Mouse (Mus musculus): Measurements from ENCODE around the gene Kcnk6. TPM values are rescaled to one million over a fixed set of nuclear protein-coding genes. Genes with fewer than 3 reads are reported as not detected.
A peak's percentile ranks its signal among the peaks of the same experiment; 100 is the strongest.
"Not testable (repeated sequence)": the region's sequence is repeated elsewhere in the genome, so short reads cannot be mapped to it uniquely, and the experiment has no call there.

Gene Kcnk6
- total RNA-seq, 2 experiments from 2014 or later: 4.2 to 8.0 TPM

GRCm38 (mm10) chr7:29247706-29248105 lies 15.4 kb upstream of the Kcnk6 start:
- ATAC-seq (replicated peaks; ENCODE audit: poor library complexity): 0 out of 2 replicates have a peak, but pooled peaks have one; percentile 7

GRCm38 (mm10) chr7:29247314-29247700 lies 15.0 kb upstream of the Kcnk6 start:
- ATAC-seq (replicated peaks; ENCODE audit: poor library complexity): peak; percentile 76

- ATAC-seq (replicated peaks; ENCODE audit: poor library complexity): no peak
Measured at GRCm38 (mm10) chr7:29246619-29247313, 14.5 kb upstream of the Kcnk6 start.

- ATAC-seq (replicated peaks; ENCODE audit: poor library complexity): no peak
Measured at GRCm38 (mm10) chr7:29246015-29246414, 13.7 kb upstream of the Kcnk6 start.

- ATAC-seq (replicated peaks; ENCODE audit: poor library complexity): peak; percentile 65
Measured at GRCm38 (mm10) chr7:29244732-29245416, 12.6 kb upstream of the Kcnk6 start.

- ATAC-seq (replicated peaks; ENCODE audit: poor library complexity): peak; percentile 93
Measured at GRCm38 (mm10) chr7:29238019-29238967, 6.0 kb upstream of the Kcnk6 start, which contains the start of gene Yif1b. Gene Yif1b, plus strand, starts transcription at chr7:29238329.

GRCm38 (mm10) chr7:29237596-29237995 lies 5.3 kb upstream of the Kcnk6 start:
- not testable (repeated sequence) for ATAC-seq (replicated peaks; ENCODE audit: poor library complexity)

GRCm38 (mm10) chr7:29236593-29236992 lies 4.3 kb upstream of the Kcnk6 start:
- no peak for ATAC-seq (replicated peaks; ENCODE audit: poor library complexity)

GRCm38 (mm10) chr7:29234661-29235060 lies 2.3 kb upstream of the Kcnk6 start:
- no peak for ATAC-seq (replicated peaks; ENCODE audit: poor library complexity)

GRCm38 (mm10) chr7:29233745-29234144 lies 1.4 kb upstream of the Kcnk6 start:
- peak; percentile 29 for ATAC-seq (replicated peaks; ENCODE audit: poor library complexity)

GRCm38 (mm10) chr7:29231517-29231916 lies 798 bp downstream of the Kcnk6 start:
- no peak for ATAC-seq (replicated peaks; ENCODE audit: poor library complexity)

- ATAC-seq (replicated peaks; ENCODE audit: poor library complexity): no peak
Measured at GRCm38 (mm10) chr7:29230560-29230959, 1.8 kb downstream of the Kcnk6 start.

GRCm38 (mm10) chr7:29228202-29228601 lies 4.1 kb downstream of the Kcnk6 start:
- ATAC-seq (replicated peaks; ENCODE audit: poor library complexity): no peak

GRCm38 (mm10) chr7:29225520-29225919 lies 6.8 kb downstream of the Kcnk6 start:
- ATAC-seq (replicated peaks; ENCODE audit: poor library complexity): no peak

- ATAC-seq (replicated peaks; ENCODE audit: poor library complexity): no peak
Measured at GRCm38 (mm10) chr7:29224756-29225394, 7.4 kb downstream of the Kcnk6 start.

- no peak for ATAC-seq (replicated peaks; ENCODE audit: poor library complexity)
Measured at GRCm38 (mm10) chr7:29214846-29215245, 17.5 kb downstream of the Kcnk6 start.

GRCm38 (mm10) chr7:29214236-29214635 lies 18.1 kb downstream of the Kcnk6 start:
- no peak for ATAC-seq (replicated peaks; ENCODE audit: poor library complexity)

GRCm38 (mm10) chr7:29213675-29214082 lies 18.6 kb downstream of the Kcnk6 start, which contains the start of gene Catsperg1:
Gene Catsperg1, minus strand, starts transcription at chr7:29214035.
- no peak for ATAC-seq (replicated peaks; ENCODE audit: poor library complexity)

GRCm38 (mm10) chr7:29212775-29213560 lies 19.3 kb downstream of the Kcnk6 start:
- not testable (repeated sequence) for ATAC-seq (replicated peaks; ENCODE audit: poor library complexity)

Measured in megakaryocyte progenitor cell, adult 5-6 weeks (primary cell).